Mouse (Mus musculus) retina, embryonic 14.5 days (tissue): Measurements from ENCODE around the gene Chdh.

Experiments used
- DNase-seq: peaks from one replicate; pipeline ENCODE4 v3.0.0-alpha.2; 2015; ENCODE audit warnings: low spot score

Chdh gene

GRCm38 (mm10) chr14:30014487-30014886, 5.7 kb downstream of the Chdh start:
- DNase-seq, result no peak

GRCm38 (mm10) chr14:30015008-30015407, 6.2 kb downstream of the Chdh start:
- DNase-seq, result no peak

- no peak for DNase-seq
Observed at GRCm38 (mm10) chr14:30016666-30017065, 7.8 kb downstream of the Chdh start.

GRCm38 (mm10) chr14:30017794-30018462, 9.1 kb downstream of the Chdh start:
- no peak for DNase-seq

- no peak for DNase-seq
Observed at GRCm38 (mm10) chr14:30018463-30018801, 9.6 kb downstream of the Chdh start.

- DNase-seq, result no peak
Observed at GRCm38 (mm10) chr14:30018846-30019245, 10.0 kb downstream of the Chdh start.

GRCm38 (mm10) chr14:30019375-30019774, 10.6 kb downstream of the Chdh start:
- no peak for DNase-seq

GRCm38 (mm10) chr14:30019792-30020575, 11.2 kb downstream of the Chdh start:
- DNase-seq, result no peak

GRCm38 (mm10) chr14:30022471-30022870, 13.6 kb downstream of the Chdh start:
- no peak for DNase-seq

- DNase-seq, result no peak
Observed at GRCm38 (mm10) chr14:30024387-30024786, 15.6 kb downstream of the Chdh start.

- no peak for DNase-seq
Observed at GRCm38 (mm10) chr14:30027378-30027777, 18.6 kb downstream of the Chdh start.

GRCm38 (mm10) chr14:30033405-30033804, 24.6 kb downstream of the Chdh start:
- DNase-seq, result no peak

GRCm38 (mm10) chr14:30038431-30038830, 29.6 kb downstream of the Chdh start:
- no peak for DNase-seq

GRCm38 (mm10) chr14:30039413-30039812, 30.6 kb downstream of the Chdh start:
- no peak for DNase-seq

- DNase-seq, result no peak
Observed at GRCm38 (mm10) chr14:30041836-30042235, 33.0 kb downstream of the Chdh start.

GRCm38 (mm10) chr14:30043356-30043940, 34.6 kb downstream of the Chdh start:
- DNase-seq, result no peak

- DNase-seq, result no peak
Observed at GRCm38 (mm10) chr14:30045239-30045638, 36.4 kb downstream of the Chdh start.

GRCm38 (mm10) chr14:30045704-30046220, 36.9 kb downstream of the Chdh start:
- no peak for DNase-seq

GRCm38 (mm10) chr14:30046976-30047375, 38.2 kb downstream of the Chdh start:
- DNase-seq, result no peak

GRCm38 (mm10) chr14:30048049-30048448, 39.2 kb downstream of the Chdh start:
- no peak for DNase-seq

- no peak for DNase-seq
Observed at GRCm38 (mm10) chr14:30050280-30050679, 41.5 kb downstream of the Chdh start.

GRCm38 (mm10) chr14:30054922-30055321, 46.1 kb downstream of the Chdh start:
- DNase-seq, result no peak
